Mouse (Mus musculus): ENCODE measurements around the gene Slc27a5.

Slc27a5 gene

DNA sequence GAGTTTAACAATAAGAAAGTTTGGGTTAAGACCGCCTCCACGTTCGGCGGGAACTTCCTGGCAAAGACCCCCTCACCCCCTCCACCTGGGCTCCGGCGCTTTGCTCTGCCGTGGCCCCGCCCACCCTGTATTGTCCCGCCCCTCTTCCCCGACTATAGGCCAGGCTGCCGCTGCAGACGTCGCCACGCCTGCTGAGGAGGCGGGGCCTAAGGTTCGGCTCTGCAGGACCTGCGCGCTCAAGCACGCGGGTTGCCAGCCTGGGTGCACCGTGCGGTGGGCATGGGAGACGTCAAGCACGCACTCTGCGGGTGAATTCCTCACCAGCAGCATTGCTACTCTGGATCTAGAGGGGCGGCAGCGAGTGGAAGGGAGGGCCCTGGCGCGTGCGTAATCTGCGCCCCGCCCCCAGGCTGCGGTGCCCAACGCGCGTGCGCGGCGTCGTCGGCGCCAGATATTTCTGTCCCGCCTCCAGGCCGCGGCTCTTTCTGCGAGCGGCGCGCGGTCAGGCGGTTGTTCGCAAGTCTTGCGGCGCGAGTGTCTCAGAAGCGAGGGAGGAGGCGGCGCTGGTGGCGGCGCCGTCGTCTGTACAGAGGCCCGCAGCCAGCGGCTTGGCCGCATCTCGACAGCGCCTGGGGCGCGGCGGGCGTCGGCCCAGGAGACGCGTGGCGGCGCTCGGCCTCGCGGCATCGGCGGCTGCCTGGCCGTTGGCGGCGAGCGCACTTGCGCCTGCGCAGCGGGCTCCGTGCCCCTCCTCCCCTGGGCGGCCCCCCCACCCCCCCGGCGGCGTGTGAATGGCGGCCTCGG is 26.1 kb upstream of the Slc27a5 start:
- DNase-seq = peak; percentile 88 to 89

DNA sequence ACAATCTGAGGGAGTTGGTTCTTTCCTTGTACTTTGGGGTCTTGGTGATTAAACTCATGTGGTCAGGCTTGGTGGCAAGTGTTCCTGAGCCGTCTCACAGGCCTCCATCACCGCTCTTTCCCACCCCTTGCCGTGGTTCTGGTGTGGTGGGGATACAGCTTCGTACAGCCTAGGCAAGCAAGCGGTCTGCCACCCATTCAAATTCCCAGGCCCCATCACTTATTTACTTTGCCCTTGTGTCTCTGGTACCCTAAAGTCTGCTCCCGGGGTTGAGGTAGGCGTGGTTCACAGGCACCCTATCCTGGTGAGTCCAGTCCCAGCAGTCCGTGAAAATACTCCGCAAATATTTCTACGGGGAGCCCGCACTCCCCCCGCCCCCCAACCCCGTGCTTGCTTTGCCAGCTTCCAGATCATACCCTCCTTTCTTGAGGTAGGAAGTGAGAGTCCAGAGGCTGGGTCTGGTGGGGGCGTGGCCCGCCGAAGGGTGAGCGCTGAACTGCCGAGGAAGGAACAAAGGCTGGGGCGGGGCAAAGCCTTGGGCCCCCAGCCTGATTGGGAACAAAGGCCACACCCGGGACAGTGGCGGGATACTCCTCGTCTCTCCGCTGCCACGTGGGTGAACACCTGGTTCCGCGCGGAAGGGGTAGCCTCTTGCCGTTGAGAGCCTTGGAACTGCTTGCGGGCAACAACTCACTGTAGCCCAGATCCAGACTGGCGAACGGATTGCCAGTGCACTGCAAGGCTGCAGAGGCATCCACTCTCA is 25.0 kb upstream of the Slc27a5 start:
- DNase-seq = peak; percentile 86 to 89

DNA sequence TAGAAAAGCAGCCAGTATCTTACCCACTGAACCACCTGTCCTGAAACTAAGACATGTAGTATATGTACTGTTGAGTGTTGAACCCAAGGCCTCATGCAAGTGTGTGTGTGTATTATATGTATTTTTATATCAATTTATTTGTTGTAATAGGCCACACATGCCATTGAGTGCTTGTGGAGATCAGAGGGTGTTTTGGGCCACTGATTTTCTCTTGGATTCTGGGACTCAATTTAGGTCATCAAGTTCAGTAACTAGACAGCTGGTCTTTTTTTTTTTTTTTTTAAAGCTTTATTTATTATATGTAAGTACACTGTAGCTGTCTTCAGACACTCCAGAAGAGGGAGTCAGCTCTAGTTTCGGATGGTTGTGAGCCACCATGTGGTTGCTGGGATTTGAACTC is 17.2 kb upstream of the Slc27a5 start:
- no peak for DNase-seq

DNA sequence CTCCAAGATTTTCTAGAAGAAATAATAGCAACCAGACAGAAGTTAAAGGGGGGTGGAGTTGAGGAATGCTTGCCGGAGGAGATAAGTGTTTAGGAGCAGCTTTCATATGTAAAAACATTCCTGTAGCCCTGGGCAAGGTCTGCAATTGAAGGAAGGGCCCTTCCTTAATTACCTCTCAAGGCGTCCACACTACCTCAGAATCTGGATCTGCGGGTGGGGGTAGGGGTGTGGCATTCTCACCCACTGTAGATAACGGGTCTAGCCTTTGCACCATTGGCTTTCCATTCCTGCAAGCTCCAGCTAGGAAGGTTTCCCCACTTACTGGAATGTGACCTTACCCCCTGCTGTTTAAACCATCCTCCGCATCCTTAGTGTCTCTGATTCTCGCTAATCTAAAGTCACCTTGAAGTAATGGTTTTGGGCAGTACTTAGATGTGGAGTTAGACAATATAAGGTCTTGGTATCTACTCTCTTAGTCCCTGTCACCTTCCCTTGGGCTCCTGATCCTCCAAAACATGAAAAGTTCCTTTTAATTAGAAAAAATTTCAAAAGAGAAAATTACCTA is 16.4 kb upstream of the Slc27a5 start:
- DNase-seq = no peak

DNA sequence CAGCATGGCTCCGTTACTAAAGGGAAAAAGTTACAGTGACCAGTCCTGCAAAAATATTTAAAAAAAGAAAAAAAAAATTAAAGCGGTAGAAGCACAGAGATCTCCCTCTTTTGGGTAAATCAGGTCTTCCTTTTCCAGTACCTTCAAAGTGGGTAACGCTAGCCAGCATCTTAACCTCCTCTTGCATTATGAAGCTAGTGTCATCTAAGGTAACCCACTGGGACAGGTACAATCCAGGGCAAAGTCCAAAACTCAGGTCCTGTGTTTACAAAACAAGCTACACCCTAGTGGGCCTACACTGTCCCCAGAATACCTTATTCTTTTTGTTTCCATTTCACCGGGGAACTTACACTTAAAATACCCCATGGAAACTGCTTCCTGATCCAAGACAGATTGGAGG is 15.7 kb upstream of the Slc27a5 start:
- no peak for DNase-seq

DNA sequence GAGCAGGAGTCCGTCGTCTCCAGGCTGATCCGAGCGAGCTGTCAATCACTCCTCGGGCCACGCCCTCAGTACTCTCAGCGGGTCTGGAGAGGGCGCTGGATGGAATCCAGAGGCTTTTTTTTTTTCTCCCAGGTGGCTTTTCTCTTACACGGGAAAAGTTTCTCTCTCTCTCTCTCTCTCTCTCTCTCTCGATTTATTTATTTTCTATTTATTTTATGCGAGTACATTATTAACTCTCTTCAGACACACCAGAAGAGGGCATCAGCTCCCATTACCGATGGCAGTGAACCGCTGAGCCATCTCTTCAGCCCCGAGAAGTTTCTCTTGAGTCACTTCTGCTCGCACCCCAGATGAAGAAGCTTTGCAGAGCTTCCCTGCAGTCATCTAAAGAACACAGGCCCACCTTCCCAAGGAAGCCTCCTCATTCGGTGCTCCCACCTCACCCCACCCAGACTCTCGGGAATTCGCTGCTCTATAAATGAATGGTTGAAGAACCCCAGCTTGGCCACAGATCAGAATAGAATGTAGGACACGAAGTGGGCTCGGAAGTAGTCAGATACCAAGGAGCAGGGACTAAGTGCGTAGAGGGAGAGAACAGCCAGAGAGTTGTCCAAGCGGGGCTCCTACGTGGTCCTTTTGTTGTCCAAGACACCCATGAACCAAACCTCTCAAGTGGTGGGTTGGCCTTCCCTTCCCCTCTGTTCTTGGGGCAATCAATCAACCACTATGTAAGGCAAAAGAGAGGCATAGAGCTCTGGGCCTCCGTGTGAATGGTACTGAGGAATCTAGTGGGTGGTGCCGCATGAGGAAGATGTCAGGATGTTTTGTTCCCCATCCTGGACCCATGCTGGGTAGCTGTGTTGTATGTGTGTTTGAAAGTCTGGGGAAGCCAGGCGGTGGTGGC is 12.3 kb upstream of the Slc27a5 start, which contains the start of gene Zbtb45:
Gene Zbtb45 (minus strand): TSS at position 30 of the 904 bp plus-strand sequence.
- DNase-seq = no peak

DNA sequence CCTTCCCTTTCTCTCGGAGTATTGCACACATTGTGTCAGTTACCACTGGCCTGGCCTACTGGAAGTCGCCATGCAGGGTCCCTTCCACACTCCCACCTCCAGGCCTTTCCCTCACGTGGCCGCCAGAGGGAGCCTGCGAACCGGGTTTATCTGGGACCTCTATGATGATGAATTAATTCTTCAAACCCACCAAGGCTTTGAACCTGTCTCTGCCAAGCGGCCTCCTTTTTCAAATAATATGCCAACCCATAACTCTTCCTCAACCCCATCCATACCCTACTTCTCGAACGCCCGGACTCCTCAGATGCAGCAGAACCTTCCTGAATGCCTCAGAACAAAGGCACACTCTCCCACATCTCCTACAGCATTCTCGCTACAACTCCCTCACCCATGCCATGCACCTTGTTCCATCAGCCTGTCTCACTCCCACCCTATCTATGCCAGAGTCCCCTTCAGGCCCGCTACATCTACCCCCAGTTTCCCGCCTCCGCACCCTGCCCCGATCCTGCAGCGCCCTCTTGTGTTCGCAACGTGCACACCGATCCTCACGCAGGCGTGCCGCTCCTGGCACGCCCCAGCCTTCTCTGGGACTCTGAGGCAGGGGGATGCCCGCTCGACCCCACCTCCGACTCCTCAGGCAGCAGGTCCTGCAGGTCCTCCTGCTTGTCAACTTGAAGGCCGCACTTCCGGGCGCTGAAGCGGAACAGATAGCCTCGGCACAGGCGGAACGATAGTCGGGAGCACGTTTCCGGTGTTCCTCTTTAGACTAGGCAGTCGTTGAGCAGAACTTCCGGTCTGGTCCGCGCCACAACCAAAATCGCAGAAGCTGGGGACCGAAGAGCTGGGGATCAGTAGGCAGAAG is 11.4 kb upstream of the Slc27a5 start:
- peak; percentile 92 to 93 for DNase-seq

DNA sequence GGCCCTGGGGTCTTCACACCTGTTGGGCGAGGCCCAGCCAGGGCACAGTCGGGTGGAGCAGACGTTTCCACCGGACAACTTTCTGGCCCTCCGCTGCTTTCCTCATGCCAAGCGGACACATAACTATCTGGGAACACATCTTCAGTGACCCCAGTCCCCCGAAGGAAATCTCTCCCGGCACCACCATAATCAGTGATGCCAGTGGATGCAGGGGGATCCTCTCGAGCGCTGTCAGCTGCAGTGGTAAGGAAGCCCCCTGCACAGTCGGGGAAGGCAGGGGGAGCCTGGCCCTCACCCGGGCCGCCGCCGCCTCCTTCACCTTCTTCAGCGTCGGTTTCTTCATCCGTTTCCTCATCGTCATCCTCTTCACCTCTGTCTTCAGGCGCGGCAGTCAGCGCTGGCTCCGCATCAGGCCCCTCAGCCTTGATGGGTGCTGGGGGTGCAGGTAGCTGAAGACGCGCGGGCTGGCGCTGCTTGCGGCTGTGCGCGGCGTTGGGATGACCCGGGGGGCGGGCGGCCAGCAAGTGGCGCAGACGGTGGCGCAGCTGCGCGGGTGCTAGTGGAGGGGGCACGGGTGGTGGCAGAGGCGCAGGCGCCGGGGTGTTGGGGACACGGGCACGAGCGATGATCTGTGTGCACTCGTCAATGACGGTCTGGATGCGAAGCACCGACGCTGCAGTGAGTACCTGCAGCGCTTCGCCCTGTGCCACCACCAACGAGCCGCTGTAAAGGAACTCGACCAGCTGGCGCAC is 9.5 kb upstream of the Slc27a5 start:
- peak in 1 of 2 experiments; percentile 3 for DNase-seq

DNA sequence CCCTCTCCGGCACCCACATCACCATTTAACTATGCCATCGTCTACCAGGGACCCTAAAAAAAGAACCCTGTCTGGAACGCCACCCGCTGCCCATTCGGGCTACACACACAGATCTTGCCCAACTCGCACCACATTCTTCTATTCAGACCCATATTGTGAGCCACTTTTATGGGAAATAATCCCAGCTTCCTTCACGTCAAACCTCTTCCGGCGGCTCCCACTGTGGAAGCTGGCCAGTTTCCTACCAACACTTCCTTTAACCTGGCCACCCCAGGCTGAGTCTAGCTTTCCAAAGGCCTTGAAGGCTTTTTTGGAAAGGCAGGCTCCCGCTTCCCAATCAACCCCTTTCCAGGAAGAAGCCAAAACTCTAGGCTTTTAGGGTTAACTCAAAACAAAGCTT is 8.5 kb upstream of the Slc27a5 start:
- DNase-seq = no peak

DNA sequence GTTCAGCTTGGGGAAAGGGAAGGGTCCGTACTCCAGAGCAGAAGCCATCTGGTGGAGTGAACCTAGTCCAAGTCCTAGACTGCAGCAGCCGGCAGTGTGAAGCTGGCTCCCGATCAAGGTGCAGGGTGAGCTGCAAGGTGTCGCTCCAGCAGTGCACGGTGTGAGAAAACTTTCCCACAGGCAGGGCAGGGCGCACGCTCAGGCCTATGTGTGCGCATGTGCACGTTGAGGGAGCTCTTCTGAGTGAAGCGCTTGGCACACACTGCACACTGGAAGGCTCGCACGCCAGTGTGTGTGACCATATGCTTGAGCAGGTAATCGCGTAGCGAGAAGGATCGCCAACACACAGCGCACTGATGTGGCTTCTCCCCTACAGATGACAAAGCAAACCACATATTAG is 8.0 kb upstream of the Slc27a5 start:
- no peak for DNase-seq

DNA sequence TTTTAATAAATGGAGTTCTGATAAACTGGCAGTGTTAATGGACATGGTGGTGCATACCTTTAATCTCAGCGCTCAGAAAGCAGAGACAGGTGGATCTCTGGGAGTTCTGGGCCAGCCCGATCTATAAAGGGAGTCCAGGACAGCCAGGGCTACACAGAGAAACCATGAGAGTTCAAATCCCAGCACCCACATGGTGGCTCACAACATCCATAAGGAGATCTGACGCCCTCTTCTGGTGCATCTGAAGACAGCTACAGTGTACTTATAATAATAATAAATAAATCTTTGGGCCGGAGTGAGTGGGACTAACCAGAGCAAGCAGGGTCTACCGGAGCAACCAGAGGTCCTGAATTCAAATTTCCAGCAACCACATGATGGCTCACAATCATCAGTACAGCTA is 5.4 kb upstream of the Slc27a5 start:
- DNase-seq = no peak

DNA sequence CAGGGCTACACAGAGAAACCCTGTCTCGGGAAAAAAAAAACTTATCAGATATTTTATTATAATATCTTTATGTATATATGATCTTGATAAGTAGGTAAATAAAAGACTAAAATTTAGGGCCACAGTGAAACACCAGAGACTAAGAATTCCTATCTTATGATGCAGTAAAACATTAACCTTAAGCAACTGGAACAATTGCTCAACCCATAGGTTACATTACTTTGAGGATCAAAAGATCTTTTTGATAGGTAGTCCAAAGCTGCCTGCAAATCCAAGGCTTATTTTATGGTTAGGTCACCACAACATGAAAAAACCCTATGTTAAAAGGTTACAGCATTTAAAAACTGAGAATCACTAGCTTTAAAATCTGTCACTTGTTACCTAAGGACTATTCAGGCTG is 3.6 kb upstream of the Slc27a5 start:
- DNase-seq = no peak

DNA sequence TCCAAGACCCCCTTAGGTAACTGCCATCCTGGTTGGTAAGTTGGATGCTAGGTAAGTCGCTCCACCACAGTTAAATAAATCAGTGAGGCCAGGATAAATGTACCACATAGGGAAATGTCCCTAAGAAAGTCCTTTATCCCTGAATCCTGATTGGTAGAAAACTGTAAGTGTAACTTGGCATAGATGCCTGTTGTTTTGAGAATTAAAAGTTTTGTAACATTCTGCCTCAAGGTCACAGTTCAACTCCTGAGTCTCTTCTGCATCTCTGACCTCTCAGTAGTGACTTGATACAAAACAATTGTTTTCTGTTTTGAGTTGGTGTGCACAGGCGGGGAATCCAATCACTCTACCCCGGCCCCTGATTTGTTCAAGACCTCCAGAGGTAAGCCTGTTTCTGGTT is 859 bp upstream of the Slc27a5 start, which contains the start of gene Trim28:
Gene Trim28 (plus strand): TSS at position 264 of the 400 bp plus-strand sequence.
- DNase-seq = no peak

DNA sequence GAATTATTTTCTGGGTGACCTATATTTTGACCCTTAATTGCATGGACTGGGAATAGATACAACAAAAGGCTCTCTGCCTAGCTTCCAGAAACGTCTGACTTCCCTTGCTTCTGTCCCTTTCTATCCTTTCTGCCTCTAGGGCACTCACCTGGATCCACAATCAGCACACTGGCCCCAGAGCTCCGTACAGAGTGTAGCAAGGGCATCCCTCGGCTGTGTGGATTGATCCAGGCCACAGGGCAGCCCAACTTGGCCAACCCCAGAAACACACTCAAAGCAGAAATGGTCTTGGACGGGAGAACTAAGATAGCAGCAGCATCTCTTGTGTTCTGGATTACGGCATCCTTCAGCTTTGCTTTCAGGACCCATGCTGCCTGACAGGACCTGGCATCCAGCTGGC is 762 bp downstream of the Slc27a5 start:
- DNase-seq = no peak

DNA sequence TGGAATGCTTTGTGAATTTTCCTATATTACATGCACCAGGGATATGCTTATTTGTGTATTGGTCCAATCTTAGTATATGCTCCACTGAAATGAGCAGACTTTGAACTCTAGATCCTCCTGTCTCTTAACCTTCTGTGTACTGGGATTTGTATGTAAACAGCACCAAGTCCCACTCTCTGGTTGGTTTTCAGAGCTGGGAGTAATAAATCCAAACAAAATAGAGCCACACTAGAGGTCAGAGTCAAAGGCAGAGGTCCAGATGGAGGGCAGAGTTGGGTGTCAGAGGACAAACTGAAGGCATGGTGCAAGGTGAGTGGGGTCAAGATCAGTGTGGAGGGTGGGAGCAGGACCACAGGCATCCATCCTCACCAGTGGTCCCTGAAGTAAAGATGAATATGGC is 2.1 kb downstream of the Slc27a5 start:
- no peak for DNase-seq

DNA sequence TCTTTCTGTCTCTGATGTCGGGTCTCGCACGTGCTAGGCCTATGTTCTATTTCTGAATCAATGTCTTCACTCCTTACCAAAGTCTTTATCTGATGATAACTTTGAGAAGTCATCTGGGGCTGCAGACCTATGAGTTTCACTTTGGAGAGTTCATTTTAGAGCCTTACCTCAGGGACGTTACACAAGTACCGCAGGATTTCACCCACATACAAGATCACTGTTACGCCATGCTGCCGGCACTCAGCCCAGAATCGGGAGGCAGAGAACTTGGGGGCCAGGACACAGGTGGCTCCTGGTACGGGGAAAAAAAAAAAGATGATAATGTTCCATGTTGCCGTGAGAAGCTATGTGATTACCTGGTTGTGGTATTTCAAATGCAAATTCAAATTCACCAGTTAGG is 4.8 kb downstream of the Slc27a5 start:
- DNase-seq = no peak

DNA sequence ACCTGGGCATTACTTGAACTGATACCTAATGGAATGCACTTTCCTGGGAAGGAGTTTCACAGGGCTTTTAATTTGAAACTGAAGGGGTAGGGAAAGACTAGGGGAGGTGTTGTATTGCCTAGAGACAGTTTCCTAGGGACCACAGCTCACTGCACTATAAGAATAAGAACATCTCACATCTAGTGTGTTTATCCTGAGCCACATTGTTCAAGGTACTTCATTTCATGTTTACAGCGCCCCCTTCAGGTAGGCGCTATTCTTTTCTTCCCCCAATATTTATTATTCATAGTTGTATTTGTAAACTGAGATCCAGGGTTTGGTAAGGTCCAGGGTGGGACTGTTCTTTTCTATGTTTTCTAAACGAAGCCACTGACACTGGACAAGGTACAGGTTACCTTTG is 5.8 kb downstream of the Slc27a5 start:
- peak in 1 of 2 experiments; percentile 36 for DNase-seq

DNA sequence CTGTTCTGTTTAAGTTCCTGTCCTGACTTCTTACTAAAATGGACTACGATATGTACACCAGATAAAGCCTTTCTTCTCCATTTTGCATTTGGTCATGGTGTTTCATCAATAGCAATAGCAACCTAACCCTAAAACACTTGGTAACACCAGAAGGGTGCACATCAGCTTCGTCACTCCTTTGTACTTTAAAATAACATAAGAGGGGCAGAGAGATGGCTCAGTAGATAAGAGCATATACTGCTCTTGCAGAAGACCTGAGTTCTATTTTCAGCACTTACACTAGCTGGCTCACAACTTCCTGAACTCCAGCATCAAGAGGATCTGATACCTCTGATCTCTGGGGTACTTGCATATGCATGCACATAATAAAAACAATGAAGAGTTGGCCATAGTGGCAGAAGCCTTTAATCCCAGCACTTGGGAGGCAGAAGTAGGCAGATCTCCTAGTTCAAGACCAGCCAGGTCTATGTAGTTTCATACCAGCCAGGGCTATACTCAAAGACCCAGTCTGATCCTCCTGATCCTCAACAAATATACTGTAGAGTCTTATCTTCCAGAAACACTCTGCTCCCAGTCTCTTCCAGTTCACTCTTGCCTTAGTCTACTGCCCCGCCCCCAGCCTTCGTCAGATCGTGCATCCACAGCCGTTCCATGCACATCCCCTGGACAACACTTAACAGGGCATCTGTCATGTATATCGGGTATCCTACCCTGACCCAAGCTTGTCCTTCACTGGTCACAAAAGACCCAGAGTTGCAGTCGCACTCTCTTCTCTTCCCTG is 10.4 kb downstream of the Slc27a5 start:
- DNase-seq = no peak

DNA sequence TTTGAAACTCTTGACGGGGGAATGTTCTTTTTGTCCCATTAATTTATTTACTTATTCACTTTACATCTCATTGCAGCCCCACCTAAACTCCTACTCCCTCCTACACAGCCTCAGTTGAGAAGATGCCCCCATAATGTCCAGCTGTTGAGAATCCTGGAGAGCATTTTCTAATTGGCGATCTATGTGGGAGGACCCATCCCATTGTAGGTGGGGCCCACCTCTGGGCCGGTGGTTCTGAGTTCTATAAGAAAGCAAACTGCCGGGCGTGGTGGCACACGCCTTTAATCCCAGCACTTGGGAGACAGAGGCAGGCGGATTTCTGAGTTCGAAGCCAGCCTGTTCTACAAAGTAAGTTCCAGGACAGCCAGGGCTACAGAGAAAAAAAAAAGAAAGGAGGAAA is 11.1 kb downstream of the Slc27a5 start:
- DNase-seq = no peak

DNA sequence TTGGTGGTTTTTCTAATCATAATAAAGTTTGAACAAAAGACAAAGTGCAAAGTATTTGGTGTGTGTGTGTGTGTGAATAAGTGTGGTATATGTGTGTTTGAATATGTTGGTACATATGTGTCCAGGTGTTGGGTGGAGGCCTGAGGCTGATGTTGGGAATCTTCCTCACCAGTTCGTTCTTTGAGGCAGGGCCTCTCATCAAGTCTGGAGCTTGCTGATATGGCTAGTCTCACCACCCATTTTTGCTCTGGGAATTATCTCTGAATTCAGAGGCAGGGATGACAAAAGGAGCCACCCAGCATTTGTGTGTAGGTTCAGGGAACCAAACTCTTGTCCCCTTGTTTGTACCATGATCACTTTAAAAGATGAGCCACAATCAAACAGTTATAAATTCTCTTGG is 12.3 kb downstream of the Slc27a5 start:
- no peak for DNase-seq
